Mouse (Mus musculus): ENCODE measurements around the gene Cyp27a1. TPM values are rescaled to one million over a fixed set of nuclear protein-coding genes. Genes with fewer than 3 reads are reported as not detected.

Gene Cyp27a1
- 3.5 TPM for total RNA-seq (2023)

DNA sequence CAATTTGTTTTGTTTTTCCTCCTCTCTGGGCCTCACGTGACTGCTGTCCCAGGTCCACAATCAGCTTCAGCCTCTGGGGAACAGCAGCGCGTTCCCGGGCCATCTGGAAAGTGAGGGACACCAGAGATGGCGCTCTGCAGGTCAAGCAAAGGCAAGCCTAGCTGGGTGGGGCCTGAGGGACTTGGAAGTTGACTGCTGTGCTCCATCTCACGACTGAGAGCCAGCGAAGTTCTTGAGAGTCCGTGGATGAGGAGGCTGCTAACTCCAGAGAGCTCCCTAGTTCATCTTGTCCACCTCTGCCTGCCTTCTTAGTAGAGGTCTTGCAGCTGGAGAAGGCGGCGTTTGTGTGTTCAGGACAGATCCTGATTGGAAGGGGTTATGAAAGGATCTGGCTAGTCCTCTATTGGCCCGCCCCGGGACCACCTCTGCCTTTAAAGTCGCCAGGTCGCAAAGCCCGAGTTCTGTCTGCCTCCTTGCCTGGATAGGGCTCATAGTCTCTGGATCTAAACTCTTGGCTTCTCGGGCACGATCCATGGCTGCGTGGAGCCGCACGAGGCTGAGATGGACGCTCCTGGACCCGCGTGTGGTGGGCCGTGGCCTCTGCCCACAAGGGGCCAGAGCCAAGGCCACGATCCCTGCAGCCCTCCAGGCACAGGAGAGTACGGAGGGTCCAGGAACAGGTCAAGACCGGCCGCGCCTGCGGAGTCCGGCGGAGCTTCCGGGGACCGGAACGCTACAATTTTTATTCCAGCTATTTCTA, at the start of gene Cyp27a1:
TSS of gene Cyp27a1 (plus strand) at position 476 of the 760 bp plus-strand sequence.

DNA sequence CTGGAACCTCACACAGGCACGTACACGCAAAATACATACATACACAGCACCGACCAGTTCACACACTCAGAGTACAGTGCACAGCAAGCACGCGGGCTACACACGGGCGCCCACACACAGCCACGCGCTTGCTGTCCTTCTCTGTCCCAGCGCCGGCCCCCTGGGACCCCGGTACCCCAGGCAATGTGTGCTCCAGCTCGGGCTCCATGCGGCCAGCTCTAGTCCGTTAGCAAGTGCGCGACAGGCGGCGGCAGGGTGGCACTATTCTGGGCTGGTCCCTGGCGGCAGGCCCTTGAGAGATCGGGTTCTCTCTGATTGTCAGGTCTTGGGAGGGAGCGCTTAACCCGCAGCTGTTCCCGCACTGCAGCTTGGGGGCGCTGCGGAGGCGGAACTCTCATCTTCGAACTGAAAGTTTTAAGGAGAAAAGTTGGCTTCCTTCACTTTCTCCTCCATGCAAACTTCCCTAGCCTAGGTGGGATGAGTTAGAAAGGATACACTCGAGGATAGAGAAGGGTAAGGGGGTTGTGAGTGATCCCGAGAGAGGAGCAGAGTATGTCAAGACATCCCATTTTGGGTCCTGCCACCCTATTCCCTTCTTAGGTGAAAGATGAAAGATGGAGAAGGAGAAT, 35.4 kb downstream of the Cyp27a1 start, which contains the start of gene Prkag3:
TSS of gene Prkag3 (minus strand) at position 579 of the 629 bp plus-strand sequence.

GRCm38 (mm10) chr1:74771845-74771930, 58.3 kb downstream of the Cyp27a1 start, which contains the start of gene Wnt6:
TSS of gene Wnt6 (plus strand) at chr1:74771892.

Other genes with a start within 250 kb of the Cyp27a1 start
- 27.1 TPM for gene Cnot9, start 207.5 kb upstream of the Cyp27a1 start, total RNA-seq (2023)
- gene Plcd4, start 170.7 kb upstream of the Cyp27a1 start, total RNA-seq (2023) = 0.88 TPM
- 33.8 TPM for gene Usp37, start 169.3 kb upstream of the Cyp27a1 start, total RNA-seq (2023)
- 45.9 TPM for gene Zfp142, start 125.3 kb upstream of the Cyp27a1 start, total RNA-seq (2023)
- gene Bcs1l, start 125.3 kb upstream of the Cyp27a1 start, total RNA-seq (2023) = 6.5 TPM
- gene Rnf25, start 112.2 kb upstream of the Cyp27a1 start, total RNA-seq (2023) = 31.7 TPM
- not detected for gene Stk36, start 112.1 kb upstream of the Cyp27a1 start, total RNA-seq (2023)
- gene Ttll4, start 51.8 kb upstream of the Cyp27a1 start, total RNA-seq (2023) = 54.8 TPM
- not detected for gene Prkag3, start 35.6 kb downstream of the Cyp27a1 start, total RNA-seq (2023)
- not detected for gene Wnt6, start 58.3 kb downstream of the Cyp27a1 start, total RNA-seq (2023)
- 0.62 TPM for gene Wnt10a, start 77.9 kb downstream of the Cyp27a1 start, total RNA-seq (2023)
- gene Cdk5r2, start 141.4 kb downstream of the Cyp27a1 start, total RNA-seq (2023) = not detected
- not detected for gene Fev, start 171.8 kb downstream of the Cyp27a1 start, total RNA-seq (2023)
- not detected for gene Cryba2, start 179.6 kb downstream of the Cyp27a1 start, total RNA-seq (2023)
- gene Cfap65, start 222.0 kb downstream of the Cyp27a1 start, total RNA-seq (2023) = not detected
- 0.44 TPM for gene Ihh, start 238.1 kb downstream of the Cyp27a1 start, total RNA-seq (2023)